Mouse (Mus musculus) lung, embryonic 14.5 days (tissue): ENCODE results near the gene Arrb2. TPM values are rescaled to one million over a fixed set of nuclear protein-coding genes. Genes with fewer than 3 reads are reported as not detected.
"Not testable (repeated sequence)": the region's sequence is repeated elsewhere in the genome, so short reads cannot be mapped to it uniquely, and the experiment has no call there.

Experiments
- ATAC-seq: fragments of 200-750 bp; cut with Nextera tagmentation; 2 replicates; pipeline ENCODE4 v1.8.0; 2017; ENCODE audit warnings: mild to moderate bottlenecking, moderate TSS enrichment, moderate library complexity; ENCODE audit not compliant: insufficient read depth
- DNase-seq: peaks from one replicate; pipeline ENCODE4 v3.0.0-alpha.2; 2015
- H3K27ac ChIP-seq: fragments of 300-500 bp; sonication (generic); 2 replicates; pipeline ENCODE4 v1.5.1; 2014; ENCODE audit warnings: low read depth, mild to moderate bottlenecking, moderate library complexity
- H3K27me3 ChIP-seq: fragments of 300-500 bp; sonication (generic); 2 replicates; pipeline ENCODE4 v1.6.1; 2014; ENCODE audit warnings: low read length, control low read depth; ENCODE audit not compliant: insufficient read depth
- H3K36me3 ChIP-seq: fragments of 300-500 bp; sonication (generic); 2 replicates; pipeline ENCODE4 v1.6.1; 2014; ENCODE audit warnings: control low read depth; ENCODE audit not compliant: insufficient read depth
- H3K4me1 ChIP-seq: fragments of 300-500 bp; sonication (generic); 2 replicates; pipeline ENCODE4 v1.6.1; 2014; ENCODE audit warnings: antibody characterized with exemption, control low read depth; ENCODE audit not compliant: insufficient read depth
- H3K4me2 ChIP-seq: fragments of 300-500 bp; sonication (generic); 2 replicates; pipeline ENCODE4 v1.6.1; 2014; ENCODE audit warnings: mild to moderate bottlenecking
- H3K4me3 ChIP-seq: fragments of 300-500 bp; sonication (generic); 2 replicates; pipeline ENCODE4 v1.5.1; 2014; ENCODE audit warnings: low read depth, low read length
- H3K9ac ChIP-seq: fragments of 300-500 bp; sonication (generic); 2 replicates; pipeline ENCODE4 v1.6.1; 2014
- H3K9me3 ChIP-seq: fragments of 300-500 bp; sonication (generic); 2 replicates; pipeline ENCODE4 v1.6.1; 2016; ENCODE audit warnings: low read depth, low read length, control low read depth
- CTCF ChIP-seq: IDR thresholded peaks from 2 replicates; pipeline ENCODE4 v1.5.1; 2016; ENCODE audit warnings: antibody characterized with exemption, low read depth
- WGBS: fragments of 180-500 bp; shearing (Covaris S2); extraction: QIAGEN DNeasy Blood & Tissue Kit; methylation state at CpG from one replicate; pipeline ENCODE4 v1.1.7; 2014; 5-methylcytosine and 5-hydroxymethylcytosine counted together
- microRNA-seq: library from miRNA; unstranded; fragments of <30 nt; microRNA quantifications from one replicate; pipeline ENCODE4, GENCODE M21; 2016; ENCODE audit warnings: borderline number of aligned reads
- polyA plus RNA-seq: library from polyadenylated mRNA; unstranded; fragments of >200 nt; fragmentation: Nextera tagmentation; extraction: Ambion mirVana; gene quantifications from 2 replicates; pipeline ENCODE4 v1.2.1, GENCODE M21; 2014

Gene Arrb2
- polyA plus RNA-seq, 1 experiment from 2014 or later: 17.6 TPM

GRCm38 (mm10) chr11:70469764-70470163 is 37.3 kb downstream of the Arrb2 start:
- no peak overlapping the region for H3K9ac ChIP-seq
- DNase-seq (no peak), ATAC-seq (no peak)
- H3K4me2 ChIP-seq: no peak overlapping the region
- no peak overlapping the region for H3K4me3 ChIP-seq
- 93% methylated on average over 3 of the region's 3 CpGs for WGBS
- H3K4me1 ChIP-seq: 0 out of 2 replicates have a peak, but pooled peaks cover 4% of the 10 kb centered on the region
- no peaks in the 10 kb centered on the region for H3K9me3 ChIP-seq
- no peak overlapping the region for H3K27ac ChIP-seq
- H3K27me3 ChIP-seq: no peaks in the 10 kb centered on the region
- TF ChIP-seq CTCF: no peak
- no peaks in the 10 kb centered on the region for H3K36me3 ChIP-seq

- no peaks in the 10 kb centered on the region for H3K27me3 ChIP-seq
- no peaks in the 10 kb centered on the region for H3K9me3 ChIP-seq
- no peak overlapping the region for H3K4me2 ChIP-seq
- no peak for TF ChIP-seq CTCF
- H3K4me3 ChIP-seq: no peak overlapping the region
- no peaks in the 10 kb centered on the region for H3K36me3 ChIP-seq
- no peak for DNase-seq
- no peak overlapping the region for H3K9ac ChIP-seq
- no peaks in the 10 kb centered on the region for H3K4me1 ChIP-seq
- ATAC-seq: no peak
- no peak overlapping the region for H3K27ac ChIP-seq
These were observed 40.3 kb downstream of the Arrb2 start for GRCm38 (mm10) chr11:70472716-70473115.

- DNase-seq, H3K4me2 ChIP-seq, H3K9ac ChIP-seq, H3K36me3 ChIP-seq, H3K4me3 ChIP-seq, H3K27me3 ChIP-seq, H3K9me3 ChIP-seq, H3K4me1 ChIP-seq, ATAC-seq, H3K27ac ChIP-seq: not testable (repeated sequence)
- WGBS: 87% methylated on average over 5 of the region's 5 CpGs
These were observed 40.9 kb downstream of the Arrb2 start for GRCm38 (mm10) chr11:70473291-70473690.

GRCm38 (mm10) chr11:70474872-70475534 is 42.6 kb downstream of the Arrb2 start:
- Histone ChIP-seq H3K9me3 (no peaks in the 10 kb centered on the region), H3K27me3 (no peaks in the 10 kb centered on the region), H3K4me1 (no peaks in the 10 kb centered on the region), H3K4me3 (no peak overlapping the region), H3K27ac (no peak overlapping the region), H3K36me3 (no peaks in the 10 kb centered on the region), H3K4me2 (no peak overlapping the region), H3K9ac (no peak overlapping the region)
- DNase-seq (no peak), ATAC-seq (no peak)
- TF ChIP-seq CTCF: no peak
- 46% methylated on average over 12 of the region's 12 CpGs for WGBS

GRCm38 (mm10) chr11:70485498-70485897 is 53.1 kb downstream of the Arrb2 start:
- no peak overlapping the region for H3K27ac ChIP-seq
- DNase-seq: peak; percentile 37
- H3K9me3 ChIP-seq: no peaks in the 10 kb centered on the region
- H3K4me2 ChIP-seq: no peak overlapping the region
- H3K9ac ChIP-seq: no peak overlapping the region
- H3K4me1 ChIP-seq: no peaks in the 10 kb centered on the region
- WGBS: 19% methylated on average over 2 of the region's 2 CpGs
- no peak overlapping the region for H3K4me3 ChIP-seq
- H3K27me3 ChIP-seq: no peaks in the 10 kb centered on the region
- TF ChIP-seq CTCF: no peak
- no peaks in the 10 kb centered on the region for H3K36me3 ChIP-seq
- ATAC-seq: no peak

- Histone ChIP-seq H3K27me3 (no peaks in the 10 kb centered on the region), H3K9ac (no peak overlapping the region), H3K36me3 (no peaks in the 10 kb centered on the region), H3K27ac (no peak overlapping the region), H3K4me2 (no peak overlapping the region), H3K4me3 (no peak overlapping the region), H3K9me3 (no peaks in the 10 kb centered on the region), H3K4me1 (no peaks in the 10 kb centered on the region)
- ATAC-seq (no peak), DNase-seq (no peak)
- WGBS: 30% methylated on average over 4 of the region's 4 CpGs
- no peak for TF ChIP-seq CTCF
These were observed 55.4 kb downstream of the Arrb2 start for GRCm38 (mm10) chr11:70487816-70488215.

GRCm38 (mm10) chr11:70489138-70489537 is 56.7 kb downstream of the Arrb2 start:
- H3K4me2 ChIP-seq: no peak overlapping the region
- no peaks in the 10 kb centered on the region for H3K4me1 ChIP-seq
- no peak overlapping the region for H3K27ac ChIP-seq
- no peaks in the 10 kb centered on the region for H3K9me3 ChIP-seq
- no peak for ATAC-seq
- DNase-seq: no peak
- H3K27me3 ChIP-seq: no peaks in the 10 kb centered on the region
- 82% methylated on average over 3 of the region's 3 CpGs for WGBS
- no peak for TF ChIP-seq CTCF
- no peak overlapping the region for H3K9ac ChIP-seq
- H3K4me3 ChIP-seq: no peak overlapping the region
- no peaks in the 10 kb centered on the region for H3K36me3 ChIP-seq

- no peak overlapping the region for H3K4me2 ChIP-seq
- TF ChIP-seq CTCF: no peak
- no peaks in the 10 kb centered on the region for H3K4me1 ChIP-seq
- no peak for ATAC-seq
- 78% methylated on average over 6 of the region's 6 CpGs for WGBS
- no peaks in the 10 kb centered on the region for H3K36me3 ChIP-seq
- H3K27ac ChIP-seq: no peak overlapping the region
- no peaks in the 10 kb centered on the region for H3K9me3 ChIP-seq
- H3K4me3 ChIP-seq: no peak overlapping the region
- no peaks in the 10 kb centered on the region for H3K27me3 ChIP-seq
- no peak overlapping the region for H3K9ac ChIP-seq
- no peak for DNase-seq
These were observed 57.2 kb downstream of the Arrb2 start for GRCm38 (mm10) chr11:70489684-70490083.

Small RNAs within 50 kb of the gene (microRNA-seq; reads per million reads assigned to microRNA genes)
- not detected for gene Mir7115

Other genes with a start within 250 kb of the Arrb2 start
- gene Slc16a11, start 219.9 kb upstream of the Arrb2 start, polyA plus RNA-seq: 0.23 and 0.63 TPM in 2 replicates
- 4.4 and 6.2 TPM in 2 replicates for gene Slc16a13, start 211.6 kb upstream of the Arrb2 start, polyA plus RNA-seq
- 30.3 and 30.9 TPM in 2 replicates for gene Bcl6b, start 202.8 kb upstream of the Arrb2 start, polyA plus RNA-seq
- 180 and 198 TPM in 2 replicates for gene 0610010K14Rik, start 194.7 kb upstream of the Arrb2 start, polyA plus RNA-seq
- gene Gm21988, start 192.8 kb upstream of the Arrb2 start, polyA plus RNA-seq: 9.3 and 10.8 TPM in 2 replicates
- gene Rnasek, start 192.8 kb upstream of the Arrb2 start, polyA plus RNA-seq: 135 and 140 TPM in 2 replicates
- 6.6 and 6.9 TPM in 2 replicates for gene Alox12, start 177.3 kb upstream of the Arrb2 start, polyA plus RNA-seq
- not detected in 2 replicates for gene Alox12e, start 110.0 kb upstream of the Arrb2 start, polyA plus RNA-seq
- 0.18 and 0.50 TPM in 2 replicates for gene Alox15, start 80.6 kb upstream of the Arrb2 start, polyA plus RNA-seq
- 44.4 and 46.5 TPM in 2 replicates for gene Pelp1, start 22.6 kb upstream of the Arrb2 start, polyA plus RNA-seq
- 43.0 and 47.9 TPM in 2 replicates for gene Med11, start 19.3 kb downstream of the Arrb2 start, polyA plus RNA-seq
- 0.28 and 0.65 TPM in 2 replicates for gene Zmynd15, start 26.8 kb downstream of the Arrb2 start, polyA plus RNA-seq
- gene Cxcl16, start 27.3 kb downstream of the Arrb2 start, polyA plus RNA-seq: 4.9 and 5.8 TPM in 2 replicates
- gene Tm4sf5, start 72.6 kb downstream of the Arrb2 start, polyA plus RNA-seq: 1.2 and 1.3 TPM in 2 replicates
- gene Vmo1, start 82.0 kb downstream of the Arrb2 start, polyA plus RNA-seq: 0.38 TPM in 1 of 2 replicates, not detected in the other
- gene Gltpd2, start 86.6 kb downstream of the Arrb2 start, polyA plus RNA-seq: 0.30 and 0.55 TPM in 2 replicates
- 778 and 813 TPM in 2 replicates for gene Psmb6, start 92.7 kb downstream of the Arrb2 start, polyA plus RNA-seq
- not detected in 2 replicates for gene Gm40193, start 100.3 kb downstream of the Arrb2 start, polyA plus RNA-seq
- gene Pld2, start 107.4 kb downstream of the Arrb2 start, polyA plus RNA-seq: 5.9 and 6.4 TPM in 2 replicates
- 15.2 and 15.4 TPM in 2 replicates for gene Mink1, start 130.2 kb downstream of the Arrb2 start, polyA plus RNA-seq
- gene 4930544D05Rik, start 183.2 kb downstream of the Arrb2 start, polyA plus RNA-seq: not detected in 2 replicates
- gene Chrne, start 186.6 kb downstream of the Arrb2 start, polyA plus RNA-seq: not detected in 2 replicates
- 0.81 and 1.1 TPM in 2 replicates for gene Gp1ba, start 206.5 kb downstream of the Arrb2 start, polyA plus RNA-seq
- 97.0 and 98.8 TPM in 2 replicates for gene Rnf167, start 214.6 kb downstream of the Arrb2 start, polyA plus RNA-seq
- 128 and 133 TPM in 2 replicates for gene Slc25a11, start 214.8 kb downstream of the Arrb2 start, polyA plus RNA-seq
- gene Pfn1, start 222.0 kb downstream of the Arrb2 start, polyA plus RNA-seq: 2,124 and 2,138 TPM in 2 replicates
- 12.7 and 19.6 TPM in 2 replicates for gene Eno3, start 224.6 kb downstream of the Arrb2 start, polyA plus RNA-seq
- 141 and 167 TPM in 2 replicates for gene Spag7, start 236.8 kb downstream of the Arrb2 start, polyA plus RNA-seq